Mouse (Mus musculus) heart, adult 2 months (tissue): Measurements from ENCODE around the gene Tat.

Experiments
- CTCF ChIP-seq: fragments of 200-600 bp; IDR thresholded peaks from 2 replicates; pipeline ENCODE4 v1.8.1; 2022; ENCODE audit warnings: antibody characterized with exemption, mild to moderate bottlenecking, moderate library complexity
- POLR2A ChIP-seq: fragments of 200-500 bp; IDR thresholded peaks from 2 replicates; pipeline ENCODE4 v1.6.1; 2011; ENCODE audit warnings: mild to moderate bottlenecking, low read depth, low read length, control low read depth; ENCODE audit not compliant: insufficient read depth

DNA sequence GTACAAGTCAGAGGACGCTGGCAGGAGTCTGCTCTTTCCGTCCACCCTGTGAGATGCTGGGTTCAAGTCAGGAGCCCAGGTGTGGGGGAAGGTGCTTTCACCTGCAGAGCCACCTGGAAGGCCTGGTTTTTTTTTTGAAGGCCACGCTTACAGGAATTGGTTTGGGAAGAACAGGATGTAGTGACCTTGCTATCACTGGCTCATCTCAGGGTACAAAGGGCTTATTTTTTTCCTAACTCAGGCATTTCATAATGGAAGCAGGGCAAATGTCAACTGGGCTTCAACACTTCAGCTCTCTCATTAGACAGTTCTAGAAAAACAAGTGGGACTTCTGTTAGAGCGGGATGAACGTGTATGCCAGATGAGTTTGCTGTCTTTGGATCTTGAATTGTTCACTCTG lies 14.1 kb downstream of the Tat start:
- no peak for TF ChIP-seq CTCF
- TF ChIP-seq POLR2A: no peak
